Mouse (Mus musculus) CH12.LX (cell line): ENCODE measurements around the gene Trdn. TPM values are rescaled to one million over a fixed set of nuclear protein-coding genes. Genes with fewer than 3 reads are reported as not detected.

Experiments
- DNase-seq: peaks from one replicate; pipeline ENCODE4 v3.0.0-alpha.2; 2013; ENCODE audit errors: extremely low read depth
- H3K27ac ChIP-seq: 2 replicates; pipeline ENCODE4 v1.5.1; 2012; ENCODE audit warnings: low read depth, mild to moderate bottlenecking, control low read depth, moderate library complexity; ENCODE audit not compliant: insufficient read depth
- H3K27me3 ChIP-seq: replicated peaks from 2 replicates; pipeline ENCODE3; 2012; ENCODE audit warnings: inconsistent platforms
- H3K36me3 ChIP-seq, 2 experiments: replicated peaks in 1 of 2; 2 replicates each; pipeline versions ENCODE3 to v1.6.1; 2012; ENCODE audit warnings: inconsistent platforms in 1 of 2, low read length in 1 of 2, mild to moderate bottlenecking in 1 of 2, mixed read lengths in 1 of 2, moderate library complexity in 1 of 2; ENCODE audit not compliant: control insufficient read depth in 1 of 2, insufficient read depth in 1 of 2
- H3K4me1 ChIP-seq, 2 experiments: 2 replicates each; pipeline ENCODE4 v1.6.1; 2012; ENCODE audit warnings: inconsistent platforms in 1 of 2, moderate library complexity in 1 of 2; ENCODE audit not compliant: insufficient read depth in 2 of 2, control insufficient read depth in 1 of 2
- H3K4me2 ChIP-seq: 2 replicates; pipeline ENCODE4 v1.6.1; 2012; ENCODE audit warnings: low read depth, mild to moderate bottlenecking, control low read depth; ENCODE audit not compliant: poor library complexity, insufficient read depth, severe bottlenecking
- H3K4me3 ChIP-seq, 3 experiments: fragments of 150-350 bp in 1 of 3; sonication (generic) in 1 of 3; replicated peaks in 1 of 3; 2 replicates each; pipeline versions ENCODE3 to v1.5.1; 2011 to 2012; ENCODE audit warnings: low read depth in 2 of 3, low read length in 2 of 3, mild to moderate bottlenecking in 2 of 3, moderate library complexity in 2 of 3, control low read depth in 1 of 3, improper control_type of control experiment in 1 of 3, inconsistent platforms in 1 of 3, mixed read lengths in 1 of 3; ENCODE audit not compliant: poor library complexity in 1 of 3
- H3K79me2 ChIP-seq: replicated peaks from 2 replicates; pipeline ENCODE4 v1.6.1; 2012; ENCODE audit warnings: mild to moderate bottlenecking, moderate library complexity; ENCODE audit not compliant: control insufficient read depth, poor library complexity, insufficient read depth, severe bottlenecking; ENCODE audit errors: extremely low read depth
- H3K9ac ChIP-seq: 2 replicates; pipeline ENCODE4 v1.6.1; 2012; ENCODE audit warnings: low read depth, mild to moderate bottlenecking, control low read depth, moderate library complexity; ENCODE audit not compliant: insufficient read depth
- H3K9me3 ChIP-seq: replicated peaks from 2 replicates; pipeline ENCODE3; 2012; ENCODE audit warnings: low read length, inconsistent platforms, mixed read lengths
- BHLHE40 ChIP-seq: IDR thresholded peaks from 2 replicates; pipeline ENCODE4 v1.6.1; 2011; ENCODE audit warnings: mild to moderate bottlenecking, low read depth, low read length, improper control_type of control experiment
- CHD1 ChIP-seq: IDR thresholded peaks from 2 replicates; pipeline ENCODE4 v1.6.1; 2012; ENCODE audit warnings: low read depth, low read length, improper control_type of control experiment, inconsistent platforms
- ELF1 ChIP-seq: IDR thresholded peaks from 2 replicates; pipeline ENCODE4 v1.6.1; 2014; ENCODE audit warnings: low read depth, mild to moderate bottlenecking, inconsistent platforms, low read length, improper control_type of control experiment
- ETS1 ChIP-seq: conservative IDR thresholded peaks from 2 replicates; pipeline ENCODE4 v1.6.1; 2012; ENCODE audit warnings: low read depth, mild to moderate bottlenecking, inconsistent platforms, low read length, improper control_type of control experiment, moderate library complexity
- IRF4 ChIP-seq: IDR thresholded peaks from 2 replicates; pipeline ENCODE4 v1.6.1; 2014; ENCODE audit warnings: low read depth, mild to moderate bottlenecking, inconsistent platforms, low read length, improper control_type of control experiment
- JUN ChIP-seq: IDR thresholded peaks from 2 replicates; pipeline ENCODE4 v1.6.1; 2011; ENCODE audit warnings: low read depth, mild to moderate bottlenecking, low read length, improper control_type of control experiment, moderate library complexity; ENCODE audit not compliant: insufficient read depth
- JUND ChIP-seq: conservative IDR thresholded peaks from 2 replicates; pipeline ENCODE4 v1.6.1; 2011; ENCODE audit warnings: low read depth, low read length, improper control_type of control experiment
- MAFK ChIP-seq: IDR thresholded peaks from 2 replicates; pipeline ENCODE4 v1.6.1; 2011; ENCODE audit warnings: low read length, improper control_type of control experiment; ENCODE audit not compliant: insufficient replicate concordance
- MAZ ChIP-seq: IDR thresholded peaks from 2 replicates; pipeline ENCODE4 v1.6.1; 2012; ENCODE audit warnings: low read depth, mild to moderate bottlenecking, inconsistent platforms, low read length, improper control_type of control experiment, moderate library complexity
- MEF2A ChIP-seq: IDR thresholded peaks from 2 replicates; pipeline ENCODE4 v1.6.1; 2014; ENCODE audit warnings: low read depth, mild to moderate bottlenecking, inconsistent platforms, low read length, improper control_type of control experiment, borderline replicate concordance
- MYC ChIP-seq: IDR thresholded peaks from 2 replicates; pipeline ENCODE4 v1.6.1; 2011; ENCODE audit warnings: low read depth, mild to moderate bottlenecking, improper control_type of control experiment, low read length
- NELFE ChIP-seq: IDR thresholded peaks from 2 replicates; pipeline ENCODE4 v1.6.1; 2011; ENCODE audit warnings: low read depth, low read length, improper control_type of control experiment
- NRF1 ChIP-seq: IDR thresholded peaks from 2 replicates; pipeline ENCODE4 v1.6.1; 2014; ENCODE audit warnings: low read depth, mild to moderate bottlenecking, inconsistent platforms, low read length, improper control_type of control experiment, moderate library complexity
- PAX5 ChIP-seq: IDR thresholded peaks from 2 replicates; pipeline ENCODE4 v1.6.1; 2012; ENCODE audit warnings: low read length, inconsistent platforms, mixed read lengths
- POLR2AphosphoS2 ChIP-seq: IDR thresholded peaks from 2 replicates; pipeline ENCODE4 v1.6.1; 2011; ENCODE audit warnings: low read depth, low read length, improper control_type of control experiment
- RAD21 ChIP-seq: IDR thresholded peaks from 2 replicates; pipeline ENCODE4 v1.6.1; 2011; ENCODE audit warnings: low read depth, mild to moderate bottlenecking, low read length, improper control_type of control experiment, moderate library complexity
- TBP ChIP-seq: conservative IDR thresholded peaks from 2 replicates; pipeline ENCODE4 v1.6.1; 2011; ENCODE audit warnings: low read depth, low read length, improper control_type of control experiment
- USF1 ChIP-seq: IDR thresholded peaks from 2 replicates; pipeline ENCODE4 v1.6.1; 2014; ENCODE audit warnings: low read depth, mild to moderate bottlenecking, inconsistent platforms, low read length, improper control_type of control experiment
- USF2 ChIP-seq: conservative IDR thresholded peaks from 2 replicates; pipeline ENCODE4 v1.6.1; 2011; ENCODE audit warnings: low read depth, low read length, improper control_type of control experiment
- ZMIZ1 ChIP-seq: IDR thresholded peaks from 2 replicates; pipeline ENCODE4 v1.6.1; 2012; ENCODE audit warnings: low read depth, mild to moderate bottlenecking, inconsistent platforms, low read length, improper control_type of control experiment
- dilution Hi-C: fragments of 300-500 bp; cut with MboI; formaldehyde crosslinking; loops from 2 replicates; pipeline ENCODE4 v1.14.3; 2020; ENCODE audit warnings: low sequenced_read_pairs; ENCODE audit not compliant: extremely low pct_unique_long_range_greater_than_20kb, extremely low pct_ligation_motif_present
- in situ Hi-C: fragments of 300-500 bp; cut with MboI; formaldehyde crosslinking; loops from 3 replicates; pipeline ENCODE4 v1.14.3; 2019; ENCODE audit warnings: low sequenced_read_pairs, low pct_ligation_motif_present, low pct_unique_long_range_greater_than_20kb, mixed read lengths
- polyA plus RNA-seq: library from polyadenylated mRNA; unstranded; fragments of >175 nt; gene quantifications from 2 replicates; pipeline ENCODE4 v1.2.1, GENCODE M21; 2012; ENCODE audit warnings: low read depth; ENCODE audit not compliant: insufficient read length
- total RNA-seq, 2 experiments: library from RNA; depleted of rRNA; stranded (reverse); fragments of 300-350 nt in 1 of 2; fragments of >200 nt in 1 of 2; gene quantifications; 2 replicates each; pipeline ENCODE4 v1.2.3; 2012 to 2014

Gene Trdn
- total and polyA plus RNA-seq, 3 experiments: not detected

- no peak overlapping the region for H3K4me3 ChIP-seq
Measured at GRCm38 (mm10) chr10:33198257-33198656, 117.9 kb downstream of the Trdn start.

GRCm38 (mm10) chr10:33210411-33210810 is 130.1 kb downstream of the Trdn start:
- Histone ChIP-seq H3K27me3 (no peaks in the 10 kb centered on the region), H3K27ac (no peak overlapping the region), H3K79me2 (no peaks in the 10 kb centered on the region), H3K9ac (no peak overlapping the region), H3K4me1 (no peaks in the 10 kb centered on the region), H3K4me3 (no peak overlapping the region), H3K4me2 (no peak overlapping the region), H3K9me3 (peaks cover 5% of the 10 kb centered on the region), H3K36me3 (no peaks in the 10 kb centered on the region)
- in situ Hi-C loops (no loop called here), dilution Hi-C loops (no loop called here)
- TF ChIP-seq JUND (no peak), ETS1 (no peak), NELFE (no peak), MAFK (no peak), MEF2A (no peak), MAZ (no peak), POLR2AphosphoS2 (no peak), ZMIZ1 (no peak), JUN (no peak), BHLHE40 (no peak), USF1 (no peak), CHD1 (no peak), NRF1 (no peak)
- DNase-seq: no peak

More at GRCm38 (mm10) chr10:33198257-33198656, 117.9 kb downstream of the Trdn start:
- Histone ChIP-seq H3K9me3 (peaks cover 2% of the 10 kb centered on the region), H3K36me3 (no peaks in the 10 kb centered on the region), H3K27me3 (no peaks in the 10 kb centered on the region)
- no peak for TF ChIP-seq MAZ
- no peak for TF ChIP-seq PAX5
- TF ChIP-seq, all 38 proteins: peak for 0
- no peak for DNase-seq
- in situ Hi-C loops (no loop called here), dilution Hi-C loops (no loop called here)
- Histone ChIP-seq H3K4me2 (no peak overlapping the region), H3K79me2 (no peaks in the 10 kb centered on the region), H3K27ac (no peak overlapping the region), H3K9ac (no peak overlapping the region), H3K4me1 (no peaks in the 10 kb centered on the region)

GRCm38 (mm10) chr10:33253911-33254310 is 173.6 kb downstream of the Trdn start:
- H3K4me1 ChIP-seq: no peaks in the 10 kb centered on the region
- dilution Hi-C loops: no loop called here
- H3K79me2 ChIP-seq: no peaks in the 10 kb centered on the region
- no peak overlapping the region for H3K27ac ChIP-seq
- H3K9ac ChIP-seq: no peak overlapping the region
- H3K27me3 ChIP-seq: no peaks in the 10 kb centered on the region
- in situ Hi-C loops: no loop called here
- H3K4me3 ChIP-seq: no peak overlapping the region
- TF ChIP-seq USF2: no peak
- TF ChIP-seq JUN: no peak
- TF ChIP-seq JUND: no peak
- TF ChIP-seq ELF1: no peak
- TF ChIP-seq MYC: no peak
- no peak for TF ChIP-seq RAD21
- TF ChIP-seq TBP: no peak
- TF ChIP-seq IRF4: no peak
- TF ChIP-seq MAFK: no peak
- DNase-seq: no peak
- peaks cover 3% of the 10 kb centered on the region for H3K9me3 ChIP-seq
- H3K4me2 ChIP-seq: no peak overlapping the region
- no peaks in the 10 kb centered on the region for H3K36me3 ChIP-seq
